Mouse (Mus musculus) lung, embryonic 14.5 days (tissue): ENCODE results near the gene Tmprss11c. TPM values are rescaled to one million over a fixed set of nuclear protein-coding genes. Genes with fewer than 3 reads are reported as not detected.

Experiments
- ATAC-seq: fragments of 200-750 bp; cut with Nextera tagmentation; 2 replicates; pipeline ENCODE4 v1.8.0; 2017; ENCODE audit warnings: mild to moderate bottlenecking, moderate TSS enrichment, moderate library complexity; ENCODE audit not compliant: insufficient read depth
- DNase-seq: peaks from one replicate; pipeline ENCODE4 v3.0.0-alpha.2; 2015
- H3K27ac ChIP-seq: fragments of 300-500 bp; sonication (generic); 2 replicates; pipeline ENCODE4 v1.5.1; 2014; ENCODE audit warnings: low read depth, mild to moderate bottlenecking, moderate library complexity
- H3K27me3 ChIP-seq: fragments of 300-500 bp; sonication (generic); 2 replicates; pipeline ENCODE4 v1.6.1; 2014; ENCODE audit warnings: low read length, control low read depth; ENCODE audit not compliant: insufficient read depth
- H3K36me3 ChIP-seq: fragments of 300-500 bp; sonication (generic); 2 replicates; pipeline ENCODE4 v1.6.1; 2014; ENCODE audit warnings: control low read depth; ENCODE audit not compliant: insufficient read depth
- H3K4me1 ChIP-seq: fragments of 300-500 bp; sonication (generic); 2 replicates; pipeline ENCODE4 v1.6.1; 2014; ENCODE audit warnings: antibody characterized with exemption, control low read depth; ENCODE audit not compliant: insufficient read depth
- H3K4me2 ChIP-seq: fragments of 300-500 bp; sonication (generic); 2 replicates; pipeline ENCODE4 v1.6.1; 2014; ENCODE audit warnings: mild to moderate bottlenecking
- H3K4me3 ChIP-seq: fragments of 300-500 bp; sonication (generic); 2 replicates; pipeline ENCODE4 v1.5.1; 2014; ENCODE audit warnings: low read depth, low read length
- H3K9ac ChIP-seq: fragments of 300-500 bp; sonication (generic); 2 replicates; pipeline ENCODE4 v1.6.1; 2014
- H3K9me3 ChIP-seq: fragments of 300-500 bp; sonication (generic); 2 replicates; pipeline ENCODE4 v1.6.1; 2016; ENCODE audit warnings: low read depth, low read length, control low read depth
- CTCF ChIP-seq: IDR thresholded peaks from 2 replicates; pipeline ENCODE4 v1.5.1; 2016; ENCODE audit warnings: antibody characterized with exemption, low read depth
- WGBS: fragments of 180-500 bp; shearing (Covaris S2); extraction: QIAGEN DNeasy Blood & Tissue Kit; methylation state at CpG from one replicate; pipeline ENCODE4 v1.1.7; 2014; 5-methylcytosine and 5-hydroxymethylcytosine counted together
- polyA plus RNA-seq: library from polyadenylated mRNA; unstranded; fragments of >200 nt; fragmentation: Nextera tagmentation; extraction: Ambion mirVana; gene quantifications from 2 replicates; pipeline ENCODE4 v1.2.1, GENCODE M21; 2014

The Tmprss11c gene
- polyA plus RNA-seq, 1 experiment from 2014 or later: not detected

DNA sequence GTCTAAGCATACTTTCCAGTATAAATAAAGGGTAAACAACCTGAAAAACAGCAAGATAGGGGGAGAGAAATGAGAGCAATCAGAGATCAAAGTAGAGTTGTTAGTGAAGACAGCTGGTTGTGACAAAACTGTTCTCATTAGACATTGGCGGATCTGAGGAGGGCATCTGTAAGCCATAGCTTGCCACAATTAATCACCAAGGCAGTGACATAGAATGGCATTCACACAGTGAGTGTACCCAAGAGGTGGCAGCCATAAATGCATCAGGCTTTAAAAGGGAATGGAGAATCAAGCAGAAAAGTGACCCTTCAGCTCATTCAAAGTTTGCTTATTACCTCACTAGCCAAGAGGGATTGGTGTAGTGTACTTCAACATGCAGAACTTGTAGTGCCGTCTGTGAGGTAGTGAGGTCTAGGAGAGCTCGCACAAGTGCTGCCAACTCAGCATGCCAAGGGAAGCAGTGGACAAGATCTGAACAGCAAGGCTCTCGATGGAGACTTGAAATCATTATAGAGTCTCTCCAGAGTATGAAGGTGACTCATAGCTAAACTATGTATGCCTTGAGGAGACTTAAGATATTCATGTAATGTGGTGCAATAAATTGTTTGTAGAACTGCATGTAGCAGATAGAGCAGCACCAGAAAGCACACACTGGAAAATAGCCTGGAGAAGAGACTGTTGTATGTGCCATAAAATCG, 61.8 kb downstream of the Tmprss11c start:
- H3K4me3 ChIP-seq: no peak overlapping the region
- H3K27ac ChIP-seq: no peak overlapping the region
- H3K4me1 ChIP-seq: no peaks in the 10 kb centered on the region
- H3K4me2 ChIP-seq: no peak overlapping the region
- H3K36me3 ChIP-seq: no peaks in the 10 kb centered on the region
- DNase-seq (no peak), ATAC-seq (peak; percentile 28; the same call in 1 of the 2 replicates)
- no peak overlapping the region for H3K9ac ChIP-seq
- 75% methylated on average over 5 of the region's 5 CpGs for WGBS
- H3K9me3 ChIP-seq: no peaks in the 10 kb centered on the region
- no peaks in the 10 kb centered on the region for H3K27me3 ChIP-seq
- TF ChIP-seq CTCF: no peak

- no peaks in the 10 kb centered on the region for H3K27me3 ChIP-seq
- no peak for DNase-seq
- no peak for ATAC-seq
- no peak for TF ChIP-seq CTCF
- H3K4me2 ChIP-seq: no peak within 1 kb of the TSS
- 85% methylated on average over 10 of the region's 10 CpGs for WGBS
- H3K9me3 ChIP-seq: no peaks in the 10 kb centered on the region
- H3K9ac ChIP-seq: no peak within 1 kb of the TSS
- H3K27ac ChIP-seq: no peak within 1 kb of the TSS
- H3K36me3 ChIP-seq: no peaks in the 10 kb centered on the region
- H3K4me1 ChIP-seq: no peaks in the 10 kb centered on the region
- no peak within 1 kb of the TSS for H3K4me3 ChIP-seq
Observed at GRCm38 (mm10) chr5:86197801-86198200, 91.3 kb downstream of the Tmprss11c start, which contains the start of gene Gnrhr. Gene Gnrhr (minus strand): TSS chr5:86197901.

GRCm38 (mm10) chr5:86191356-86191755, 97.8 kb downstream of the Tmprss11c start:
- Histone ChIP-seq H3K36me3 (no peaks in the 10 kb centered on the region), H3K4me3 (no peak overlapping the region), H3K27me3 (no peaks in the 10 kb centered on the region), H3K4me1 (no peaks in the 10 kb centered on the region), H3K27ac (no peak overlapping the region), H3K9me3 (no peaks in the 10 kb centered on the region), H3K9ac (no peak overlapping the region), H3K4me2 (no peak overlapping the region)
- DNase-seq (peak; percentile 82), ATAC-seq (peak; percentile 71)
- peak; percentile 65 for TF ChIP-seq CTCF
- WGBS: 13% methylated on average over 4 of the region's 4 CpGs

- no peak overlapping the region for H3K27ac ChIP-seq
- peak; percentile 58 for TF ChIP-seq CTCF
- H3K27me3 ChIP-seq: no peaks in the 10 kb centered on the region
- H3K4me1 ChIP-seq: no peaks in the 10 kb centered on the region
- H3K4me2 ChIP-seq: no peak overlapping the region
- 25% methylated on average over 5 of the region's 5 CpGs for WGBS
- no peak overlapping the region for H3K4me3 ChIP-seq
- DNase-seq (peak; percentile 74), ATAC-seq (peak; percentile 71; the same call in 1 of the 2 replicates)
- H3K9me3 ChIP-seq: no peaks in the 10 kb centered on the region
- H3K9ac ChIP-seq: no peak overlapping the region
- H3K36me3 ChIP-seq: no peaks in the 10 kb centered on the region
Observed at GRCm38 (mm10) chr5:86190770-86191169, 98.3 kb downstream of the Tmprss11c start.

- no peak for ATAC-seq
- 51% methylated on average over 15 of the region's 15 CpGs for WGBS
- TF ChIP-seq CTCF: no peak
Observed at GRCm38 (mm10) chr5:86190290-86190689, 98.8 kb downstream of the Tmprss11c start.

DNA sequence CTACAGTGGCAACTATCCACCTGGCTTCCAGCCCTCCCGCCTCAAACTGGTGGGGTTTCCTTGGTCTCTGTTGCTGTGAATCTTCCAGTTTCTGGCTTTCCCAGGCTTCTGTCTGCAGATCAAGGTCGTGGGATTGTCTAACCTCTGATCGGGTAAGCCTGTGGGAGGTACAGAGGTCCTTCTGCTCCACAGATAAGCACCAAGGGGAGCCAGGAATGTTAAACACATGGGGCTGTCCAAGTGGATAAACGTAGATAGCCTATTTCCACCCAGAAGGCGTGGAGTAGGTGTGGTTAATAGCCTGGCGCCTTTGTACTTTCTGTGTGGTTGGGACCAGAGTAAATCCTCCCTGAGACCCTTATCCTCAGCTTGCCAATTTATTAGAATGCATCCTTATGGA, 101.7 kb downstream of the Tmprss11c start:
- Histone ChIP-seq H3K27me3 (no peaks in the 10 kb centered on the region), H3K4me3 (no peak overlapping the region), H3K36me3 (no peaks in the 10 kb centered on the region), H3K27ac (no peak overlapping the region), H3K4me2 (no peak overlapping the region), H3K4me1 (no peaks in the 10 kb centered on the region), H3K9ac (no peak overlapping the region), H3K9me3 (no peaks in the 10 kb centered on the region)
- ATAC-seq (no peak), DNase-seq (no peak)
- WGBS: 53% methylated on average over 6 of the region's 6 CpGs
- TF ChIP-seq CTCF: no peak

More at GRCm38 (mm10) chr5:86190290-86190689, 98.8 kb downstream of the Tmprss11c start:
- DNase-seq: no peak
- Histone ChIP-seq H3K36me3 (no peaks in the 10 kb centered on the region), H3K9ac (no peak overlapping the region), H3K4me2 (no peak overlapping the region), H3K4me1 (no peaks in the 10 kb centered on the region), H3K4me3 (no peak overlapping the region), H3K9me3 (no peaks in the 10 kb centered on the region), H3K27me3 (no peaks in the 10 kb centered on the region), H3K27ac (no peak overlapping the region)

Other genes starting within 250 kb of the Tmprss11c start
- 38.0 and 38.3 TPM in 2 replicates for gene Cenpc1, start 223.7 kb downstream of the Tmprss11c start, polyA plus RNA-seq
- gene Stap1, start 217.6 kb downstream of the Tmprss11c start, polyA plus RNA-seq: 0.25 and 0.34 TPM in 2 replicates
- gene Uba6, start 116.5 kb downstream of the Tmprss11c start, polyA plus RNA-seq: 18.3 and 19.1 TPM in 2 replicates
- gene Gnrhr, start 91.4 kb downstream of the Tmprss11c start, polyA plus RNA-seq: not detected in 2 replicates
- gene Tmprss11d, start 84.1 kb upstream of the Tmprss11c start, polyA plus RNA-seq: not detected in 2 replicates
- gene Tmprss11a, start 179.7 kb upstream of the Tmprss11c start, polyA plus RNA-seq: 0.07 and 0.11 TPM in 2 replicates
- gene Tmprss11g, start 229.3 kb upstream of the Tmprss11c start, polyA plus RNA-seq: not detected in 2 replicates